Mouse (Mus musculus): Measurements from ENCODE around the gene Pbx4.

DNA sequence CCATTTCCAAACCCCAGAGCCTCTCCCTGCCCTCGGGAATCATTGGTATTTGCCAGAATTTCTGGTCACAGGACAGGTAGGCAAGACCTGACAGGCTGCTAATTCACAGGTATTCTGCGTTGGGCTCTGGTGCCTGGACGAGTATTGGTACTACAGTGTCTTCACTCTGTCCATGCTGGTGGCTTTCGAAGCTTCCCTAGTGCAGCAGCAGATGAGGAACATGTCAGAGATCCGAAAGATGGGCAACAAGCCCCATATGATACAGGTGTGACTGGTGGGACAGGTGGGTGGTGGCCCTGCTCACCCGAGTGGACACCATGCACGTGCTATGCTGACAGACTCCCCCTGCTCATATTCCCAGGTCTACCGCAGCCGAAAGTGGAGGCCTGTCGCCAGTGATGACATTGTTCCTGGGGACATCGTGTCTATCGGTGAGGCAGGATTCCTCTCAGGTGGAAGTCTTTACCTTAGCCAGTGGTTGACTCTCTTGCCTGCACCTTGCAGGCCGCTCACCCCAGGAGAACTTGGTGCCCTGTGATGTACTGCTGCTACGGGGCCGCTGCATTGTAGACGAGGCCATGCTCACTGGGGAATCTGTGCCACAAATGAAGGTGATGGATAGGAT is 35.5 kb upstream of the Pbx4 start:
- TF ChIP-seq POLR2A (IDR thresholded peaks at IDR 0.05; ENCODE audit: borderline replicate concordance, insufficient read depth, low read length) (no peak), CTCF (IDR thresholded peaks at IDR 0.05; ENCODE audit: borderline replicate concordance, insufficient read depth, low read depth, low read length) (no peak)

Data from cerebellum, adult 2 months (tissue).